Mouse (Mus musculus) Muller cell, postnatal 12 days (primary cell): ENCODE measurements around the gene Atp1a3.

Source experiments
- DNase-seq: peaks from one replicate; pipeline ENCODE4 v3.0.0-alpha.2; 2015; ENCODE audit errors: inconsistent ontology term

Gene Atp1a3

GRCm38 (mm10) chr7:25003820-25004388, 1.9 kb downstream of the Atp1a3 start:
- DNase-seq: no peak

GRCm38 (mm10) chr7:25003291-25003690, 2.5 kb downstream of the Atp1a3 start:
- DNase-seq: no peak

GRCm38 (mm10) chr7:25000711-25001110, 5.0 kb downstream of the Atp1a3 start:
- no peak for DNase-seq

GRCm38 (mm10) chr7:25000211-25000610, 5.5 kb downstream of the Atp1a3 start:
- no peak for DNase-seq

DNA sequence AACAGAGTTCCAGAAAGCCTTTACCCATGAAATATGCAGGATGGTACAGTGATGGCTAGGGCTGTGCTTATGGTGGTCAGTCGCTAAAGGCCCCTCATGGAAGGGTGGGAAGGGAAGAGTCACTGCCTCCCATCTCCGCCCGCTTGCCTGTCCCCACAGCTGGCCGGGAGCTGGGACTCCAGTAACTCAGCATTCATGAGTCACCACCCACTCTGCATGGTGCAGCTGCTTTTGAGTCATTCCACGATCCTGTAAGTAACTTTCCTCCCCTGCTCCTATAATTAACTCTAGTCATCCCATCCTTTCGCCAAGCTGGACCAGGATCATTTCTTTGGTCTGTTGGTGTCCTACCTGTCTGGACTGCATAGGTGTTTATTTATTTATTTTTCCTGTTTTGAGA, 12.7 kb downstream of the Atp1a3 start:
- no peak for DNase-seq

DNA sequence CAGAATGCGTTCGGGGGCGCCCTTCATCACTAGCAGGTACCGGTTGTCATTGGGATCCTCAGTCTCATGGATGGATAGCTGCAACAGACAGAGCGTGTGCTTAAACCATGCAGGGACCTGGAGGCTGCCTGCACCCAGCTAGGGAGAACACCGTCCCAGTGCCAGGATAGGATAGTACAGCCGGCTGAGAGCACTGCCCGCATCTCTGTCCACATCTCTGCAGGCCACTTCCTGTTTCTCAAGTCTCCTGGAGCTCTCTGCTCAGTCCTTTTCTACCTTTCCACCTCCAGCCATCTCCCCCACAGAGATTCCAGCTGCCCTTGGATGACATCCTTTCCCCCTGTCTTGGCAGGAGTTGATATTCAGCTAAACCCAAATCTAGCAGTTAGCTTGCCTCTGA, 15.3 kb downstream of the Atp1a3 start:
- DNase-seq: no peak

DNA sequence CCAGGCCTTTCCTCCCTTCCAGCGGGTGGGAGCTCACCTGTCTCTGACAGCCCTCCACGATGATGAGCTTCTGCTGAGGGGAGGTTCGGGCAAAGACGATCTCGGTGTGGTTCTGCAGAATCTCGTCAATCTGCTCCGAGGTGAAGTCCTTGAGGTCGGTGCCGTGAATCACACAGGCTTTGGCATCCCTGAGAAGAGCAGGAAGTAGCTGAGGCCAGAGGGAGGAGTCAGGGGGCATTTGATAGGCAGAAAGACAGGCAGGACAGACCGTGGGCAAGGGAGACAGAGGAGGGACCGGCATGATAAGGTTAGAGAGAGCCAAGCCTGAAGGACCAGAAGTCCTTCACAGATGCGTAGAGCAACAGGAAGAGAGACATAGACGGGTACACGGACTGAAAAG, 17.8 kb downstream of the Atp1a3 start:
- DNase-seq: no peak

DNA sequence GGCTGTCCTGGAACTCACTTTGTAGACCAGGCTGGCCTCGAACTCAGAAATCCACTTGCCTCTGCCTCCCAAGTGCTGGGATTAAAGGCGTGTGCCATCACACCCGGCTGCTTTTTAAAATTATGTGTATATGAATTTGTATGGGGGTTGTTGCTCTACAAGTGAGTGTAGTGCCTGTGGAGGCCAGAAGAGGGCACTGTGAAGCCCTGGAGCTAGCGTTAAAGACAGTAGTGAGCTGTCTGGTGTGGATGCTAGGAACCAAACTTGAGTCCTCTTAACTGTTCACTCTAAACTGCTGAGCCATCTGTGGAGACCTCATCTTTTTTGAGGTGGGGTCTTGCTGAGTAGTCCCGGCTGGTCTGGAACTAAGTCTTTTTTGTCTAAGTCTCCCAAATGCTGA, 20.0 kb downstream of the Atp1a3 start:
- DNase-seq: no peak

DNA sequence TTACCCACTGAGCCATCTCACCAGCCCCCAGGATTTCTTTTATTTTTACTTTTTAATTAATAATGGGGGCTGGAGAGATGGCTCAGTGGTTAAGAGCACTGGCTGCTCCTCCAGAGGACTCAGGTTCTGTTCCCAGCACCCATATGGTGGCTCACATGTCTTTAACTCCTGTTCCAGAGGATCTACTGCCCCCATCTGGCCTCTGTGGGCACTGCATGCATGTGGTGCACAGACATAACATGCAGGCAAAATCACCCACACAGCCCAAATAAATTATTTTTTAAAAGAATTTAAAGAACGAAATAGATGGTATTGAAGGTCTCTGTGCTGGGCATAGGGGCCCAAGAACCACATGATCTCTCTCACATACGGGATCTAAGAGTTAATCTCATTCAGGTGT, 21.5 kb downstream of the Atp1a3 start:
- DNase-seq: no peak

GRCm38 (mm10) chr7:24983396-24983795, 22.4 kb downstream of the Atp1a3 start:
- DNase-seq: no peak

GRCm38 (mm10) chr7:24980439-24980838, 25.3 kb downstream of the Atp1a3 start:
- no peak for DNase-seq

GRCm38 (mm10) chr7:24978781-24979180, 27.0 kb downstream of the Atp1a3 start:
- no peak for DNase-seq

DNA sequence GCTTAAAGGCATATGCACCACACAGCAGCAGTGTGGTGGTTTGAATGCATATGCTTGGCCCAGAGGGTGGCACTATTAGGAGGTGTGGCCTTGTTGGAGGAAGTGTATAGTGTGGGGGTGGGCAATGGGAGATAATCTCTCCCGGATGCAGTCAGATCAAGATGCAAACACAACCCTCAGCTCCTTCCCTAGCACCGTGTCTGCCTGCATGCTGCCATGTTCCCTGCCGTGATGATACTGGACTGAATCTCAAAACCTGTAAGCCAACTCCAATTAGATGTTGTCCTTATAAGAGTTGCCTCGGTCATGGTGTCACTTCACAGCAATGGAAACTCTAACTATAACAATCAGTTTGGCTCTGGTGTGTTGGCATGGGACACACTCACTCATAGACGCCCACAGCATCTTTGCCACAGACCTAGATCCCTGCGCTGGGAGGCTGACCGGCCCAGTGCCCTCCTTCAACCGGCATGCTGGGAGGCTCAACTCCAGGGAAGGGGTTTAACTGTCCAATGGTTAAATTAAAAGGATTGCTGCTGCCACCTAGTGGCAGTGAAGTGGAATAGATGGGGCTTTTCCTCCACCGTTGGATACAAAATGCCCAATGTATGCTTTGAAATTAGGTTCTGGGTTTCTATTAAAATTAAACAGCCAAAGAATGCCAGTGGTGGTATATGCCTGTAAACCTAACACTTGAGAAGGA, 30.7 kb downstream of the Atp1a3 start:
- peak; percentile 23 for DNase-seq

DNA sequence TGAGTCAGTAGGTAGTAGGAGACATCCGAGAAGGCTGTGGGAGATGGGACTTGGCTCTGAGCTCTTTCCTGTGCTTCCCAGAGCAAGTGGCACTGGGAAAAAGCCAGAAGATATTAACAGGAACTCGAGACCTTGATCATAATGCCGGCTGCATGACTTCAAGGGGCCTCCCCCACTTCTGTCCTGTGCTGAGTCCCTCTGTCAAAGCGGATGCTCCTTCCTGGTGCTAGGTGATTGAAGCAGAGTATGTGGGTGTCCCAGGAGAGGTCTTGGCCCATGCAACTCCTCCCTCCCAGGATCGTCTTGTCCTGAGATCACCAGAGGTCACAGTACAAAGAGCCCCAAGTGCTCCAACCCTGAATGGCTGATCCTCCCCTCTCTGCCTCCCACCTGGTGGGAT, 31.9 kb downstream of the Atp1a3 start:
- no peak for DNase-seq

GRCm38 (mm10) chr7:24973208-24973607, 32.5 kb downstream of the Atp1a3 start:
- no peak for DNase-seq

GRCm38 (mm10) chr7:24971972-24972893, 33.5 kb downstream of the Atp1a3 start, which contains the start of gene Rabac1:
TSS of gene Rabac1 (minus strand) at chr7:24972754.
- DNase-seq: peak; percentile 92

- DNase-seq: peak; percentile 55
Measured at GRCm38 (mm10) chr7:24971261-24971971, 34.3 kb downstream of the Atp1a3 start.

- no peak for DNase-seq
Measured at GRCm38 (mm10) chr7:24970341-24970740, 35.4 kb downstream of the Atp1a3 start.

GRCm38 (mm10) chr7:24969805-24970204, 36.0 kb downstream of the Atp1a3 start:
- DNase-seq: no peak

- DNase-seq: no peak
Measured at GRCm38 (mm10) chr7:24968463-24968862, 37.3 kb downstream of the Atp1a3 start.

GRCm38 (mm10) chr7:24967966-24968365, 37.8 kb downstream of the Atp1a3 start:
- no peak for DNase-seq
